Mouse (Mus musculus) frontal cortex, adult (tissue): ENCODE measurements around the gene Rnf227.

Source experiments
- ATAC-seq: cut with Nextera tagmentation; 2 replicates; pipeline ENCODE4 v1.9.2; 2017; ENCODE audit warnings: mild to moderate bottlenecking, moderate library complexity, mixed read lengths; ENCODE audit not compliant: low TSS enrichment

Rnf227 gene

GRCm38 (mm10) chr11:69370817-69371215 lies 30.6 kb downstream of the Rnf227 start:
- ATAC-seq = no peak

GRCm38 (mm10) chr11:69371601-69372000 lies 31.3 kb downstream of the Rnf227 start:
- no peak for ATAC-seq

- ATAC-seq = peak; percentile 48; the same call in 1 of the 2 replicates
These were observed 32.0 kb downstream of the Rnf227 start for GRCm38 (mm10) chr11:69372056-69372779.

- ATAC-seq = no peak
These were observed 32.5 kb downstream of the Rnf227 start for GRCm38 (mm10) chr11:69372780-69373170.

GRCm38 (mm10) chr11:69373223-69373965 lies 33.1 kb downstream of the Rnf227 start:
- ATAC-seq = no peak

- ATAC-seq = no peak
These were observed 35.4 kb downstream of the Rnf227 start for GRCm38 (mm10) chr11:69375646-69376045.

- ATAC-seq = no peak
These were observed 37.5 kb downstream of the Rnf227 start for GRCm38 (mm10) chr11:69377766-69378165.

- ATAC-seq = no peak
These were observed 39.3 kb downstream of the Rnf227 start for GRCm38 (mm10) chr11:69379600-69379999.

GRCm38 (mm10) chr11:69381356-69381755 lies 41.1 kb downstream of the Rnf227 start:
- no peak for ATAC-seq

GRCm38 (mm10) chr11:69382478-69383105 lies 42.3 kb downstream of the Rnf227 start:
- no peak for ATAC-seq

GRCm38 (mm10) chr11:69384979-69385378 lies 44.7 kb downstream of the Rnf227 start:
- ATAC-seq = no peak

GRCm38 (mm10) chr11:69386758-69387157 lies 46.5 kb downstream of the Rnf227 start:
- no peak for ATAC-seq

GRCm38 (mm10) chr11:69388680-69389079 lies 48.4 kb downstream of the Rnf227 start:
- no peak for ATAC-seq

GRCm38 (mm10) chr11:69389531-69390399 lies 49.5 kb downstream of the Rnf227 start:
- no peak for ATAC-seq

GRCm38 (mm10) chr11:69390400-69391034 lies 50.3 kb downstream of the Rnf227 start:
- no peak for ATAC-seq
